Mouse (Mus musculus): Measurements from ENCODE around the gene Cbx5. TPM values are rescaled to one million over a fixed set of nuclear protein-coding genes. Genes with fewer than 3 reads are reported as not detected.
A peak's percentile ranks its signal among the peaks of the same experiment; 100 is the strongest.

Gene Cbx5
- polyA plus RNA-seq, 1 experiment from 2014 or later, result 176 TPM

DNA sequence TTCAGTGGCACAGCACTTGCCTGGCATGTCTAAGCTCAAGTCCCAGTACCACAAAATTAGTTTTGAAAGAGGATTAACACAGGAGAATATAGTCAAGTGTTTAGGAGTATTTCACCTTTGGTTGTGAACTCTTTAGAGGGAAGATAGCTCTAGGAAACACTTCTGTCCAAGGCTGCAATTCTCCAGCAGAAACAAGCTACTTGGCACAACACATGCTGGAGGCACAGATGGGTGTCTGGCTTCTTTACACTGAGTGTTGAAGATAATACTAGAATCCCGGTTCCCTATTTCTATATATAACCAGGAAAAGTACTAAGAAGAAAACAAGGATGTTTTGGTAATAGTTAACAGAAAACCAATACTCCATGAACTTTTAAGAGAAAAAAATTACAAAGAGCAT lies 42.8 kb downstream of the Cbx5 start:
- ATAC-seq (ENCODE audit: insufficient number of reproducible peaks, insufficient read depth, low FRiP score, low TSS enrichment), result no peak
- H3K27ac ChIP-seq, result no peak overlapping the region
- no peaks in the 10 kb centered on the region for H3K4me1 ChIP-seq
- no peak overlapping the region for H3K4me2 ChIP-seq (replicated peaks)
- H3K27me3 ChIP-seq, result no peaks in the 10 kb centered on the region
- peaks cover 77% of the 10 kb centered on the region for H3K36me3 ChIP-seq
- H3K4me3 ChIP-seq, result no peak overlapping the region
- H3K9ac ChIP-seq, result no peak overlapping the region
- no peaks in the 10 kb centered on the region for H3K9me3 ChIP-seq
- WGBS, result 92% methylated on average over 1 of the region's 1 CpGs

DNA sequence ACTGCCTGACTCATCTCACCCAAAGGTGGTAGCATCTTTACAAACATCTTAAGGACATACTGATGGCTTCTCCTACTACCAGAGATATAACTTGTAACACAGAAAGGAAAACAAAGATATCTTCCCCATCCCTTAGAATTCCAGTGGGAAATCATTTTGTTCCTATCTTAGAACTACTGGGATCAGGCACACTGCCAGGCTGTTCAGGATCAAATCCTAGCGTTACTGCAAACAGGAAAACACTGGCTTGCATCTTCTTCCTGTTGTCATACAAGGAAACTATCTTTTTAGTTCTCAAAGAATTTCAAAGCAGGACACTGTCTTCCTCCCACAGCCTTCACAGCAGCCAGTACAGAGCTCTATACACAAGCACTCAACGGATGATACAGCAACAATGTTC lies 46.0 kb downstream of the Cbx5 start:
- no peak overlapping the region for H3K27ac ChIP-seq
- no peak overlapping the region for H3K4me2 ChIP-seq (replicated peaks)
- ATAC-seq (ENCODE audit: insufficient number of reproducible peaks, insufficient read depth, low FRiP score, low TSS enrichment), result no peak
- no peaks in the 10 kb centered on the region for H3K27me3 ChIP-seq
- H3K4me3 ChIP-seq, result no peak overlapping the region
- H3K4me1 ChIP-seq, result no peaks in the 10 kb centered on the region
- no peak overlapping the region for H3K9ac ChIP-seq
- no peaks in the 10 kb centered on the region for H3K9me3 ChIP-seq
- H3K36me3 ChIP-seq, result peaks cover 72% of the 10 kb centered on the region
- WGBS, result 87% methylated on average over 2 of the region's 2 CpGs

DNA sequence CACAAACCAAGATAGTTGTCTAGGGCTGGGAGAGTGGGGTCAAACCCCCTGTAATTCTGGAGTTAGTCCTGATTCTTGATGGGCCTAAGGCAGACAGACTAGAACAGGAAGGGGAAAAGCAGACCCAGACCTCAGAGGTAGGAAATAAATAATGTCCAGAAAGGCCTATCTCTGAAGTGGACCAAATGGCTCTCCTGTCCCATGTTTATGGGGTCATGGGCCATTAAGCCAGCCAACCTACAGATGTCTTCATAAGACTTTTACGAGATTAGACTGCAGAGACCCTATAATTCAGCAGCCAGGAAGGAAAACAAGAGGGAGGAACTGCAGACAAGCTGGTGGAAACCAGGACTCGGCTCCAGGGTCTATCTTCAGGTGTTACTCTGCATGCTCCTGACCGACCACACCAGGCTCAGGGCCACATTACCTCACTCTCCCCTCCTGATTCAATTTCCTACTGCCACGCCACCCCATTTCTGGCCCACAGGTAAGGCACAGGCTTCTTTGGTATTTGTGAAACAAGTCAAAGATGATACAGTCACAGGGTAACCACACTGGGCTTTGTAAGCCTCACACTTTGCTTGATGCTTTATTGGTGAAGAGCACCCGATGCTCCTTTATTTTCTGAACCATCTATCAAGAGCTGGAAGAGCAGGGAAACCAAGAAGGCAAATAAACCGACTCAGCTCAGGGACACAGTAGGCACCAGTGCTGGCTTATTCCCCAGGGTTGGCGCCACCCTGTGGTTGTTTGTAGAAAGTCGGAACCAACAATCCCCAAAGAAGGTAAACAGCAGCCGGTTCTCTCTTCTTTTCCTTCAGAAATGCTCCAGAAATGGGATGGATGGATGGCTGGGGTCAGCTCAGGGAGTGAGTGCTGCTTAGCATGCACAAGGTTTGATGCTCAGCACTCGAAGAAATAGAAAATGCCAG lies 48.8 kb downstream of the Cbx5 start:
- Histone ChIP-seq H3K4me2 (replicated peaks) (no peak overlapping the region), H3K27ac (no peak overlapping the region), H3K9ac (no peak overlapping the region), H3K4me3 (no peak overlapping the region), H3K36me3 (peaks cover 45% of the 10 kb centered on the region), H3K9me3 (no peaks in the 10 kb centered on the region), H3K4me1 (no peaks in the 10 kb centered on the region), H3K27me3 (no peaks in the 10 kb centered on the region)
- 63% methylated on average over 10 of the region's 10 CpGs for whole genome bisulfite sequencing
- ATAC-seq (ENCODE audit: insufficient number of reproducible peaks, insufficient read depth, low FRiP score, low TSS enrichment), result no peak

DNA sequence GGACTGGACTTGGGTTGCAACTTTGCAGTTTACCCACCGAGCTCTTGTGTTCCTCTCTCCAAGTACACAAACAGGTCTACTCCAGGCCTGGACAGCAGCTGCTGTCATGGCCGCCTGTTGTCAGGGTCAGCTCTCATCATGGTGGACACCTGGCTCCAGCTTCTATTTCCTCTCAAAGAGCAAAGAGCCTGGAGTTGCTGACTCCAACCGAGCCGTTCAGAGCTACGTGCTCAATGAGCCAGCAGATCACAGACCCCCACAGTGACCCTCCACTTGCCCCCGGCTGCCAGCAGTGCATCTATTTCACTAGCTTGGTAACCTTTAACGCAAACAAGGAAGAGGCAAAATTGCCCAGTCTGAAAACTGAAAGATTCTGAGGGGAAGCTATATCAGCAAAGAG lies 49.5 kb downstream of the Cbx5 start:
- no peak overlapping the region for H3K27ac ChIP-seq
- no peak overlapping the region for H3K9ac ChIP-seq
- H3K36me3 ChIP-seq, result peaks cover 43% of the 10 kb centered on the region
- no peaks in the 10 kb centered on the region for H3K27me3 ChIP-seq
- H3K4me1 ChIP-seq, result no peaks in the 10 kb centered on the region
- no peak for ATAC-seq (ENCODE audit: insufficient number of reproducible peaks, insufficient read depth, low FRiP score, low TSS enrichment)
- no peak overlapping the region for H3K4me3 ChIP-seq
- H3K9me3 ChIP-seq, result no peaks in the 10 kb centered on the region
- WGBS, result 84% methylated on average over 7 of the region's 7 CpGs
- no peak overlapping the region for H3K4me2 ChIP-seq (replicated peaks)

DNA sequence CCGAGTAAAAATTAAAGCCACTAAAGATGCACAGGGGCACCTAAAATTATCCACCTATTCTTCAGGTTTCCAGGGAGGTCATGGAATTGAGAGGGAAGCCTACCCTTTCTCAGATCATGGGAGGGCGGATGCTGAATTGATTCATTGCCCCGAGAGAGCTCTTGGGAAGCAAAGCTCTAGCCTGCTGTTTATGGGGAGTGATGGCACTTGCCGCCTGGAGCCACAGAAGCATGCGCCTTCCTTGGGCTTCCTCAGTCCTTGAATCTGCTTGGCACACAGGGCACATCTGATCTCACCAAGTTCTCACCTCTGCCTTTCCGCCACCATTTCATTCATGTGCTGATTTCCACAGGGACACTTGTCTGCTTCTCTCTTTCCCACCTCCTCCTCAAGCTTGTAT lies 51.8 kb downstream of the Cbx5 start:
- Histone ChIP-seq H3K4me3 (no peak overlapping the region), H3K9me3 (no peaks in the 10 kb centered on the region), H3K27ac (no peak overlapping the region), H3K4me2 (replicated peaks) (no peak overlapping the region), H3K9ac (no peak overlapping the region), H3K36me3 (peaks cover 27% of the 10 kb centered on the region), H3K4me1 (peaks cover 12% of the 10 kb centered on the region), H3K27me3 (peaks cover 6% of the 10 kb centered on the region; the same call in 1 of the 2 replicates)
- no peak for ATAC-seq (ENCODE audit: insufficient number of reproducible peaks, insufficient read depth, low FRiP score, low TSS enrichment)
- WGBS, result 74% methylated on average over 6 of the region's 6 CpGs

DNA sequence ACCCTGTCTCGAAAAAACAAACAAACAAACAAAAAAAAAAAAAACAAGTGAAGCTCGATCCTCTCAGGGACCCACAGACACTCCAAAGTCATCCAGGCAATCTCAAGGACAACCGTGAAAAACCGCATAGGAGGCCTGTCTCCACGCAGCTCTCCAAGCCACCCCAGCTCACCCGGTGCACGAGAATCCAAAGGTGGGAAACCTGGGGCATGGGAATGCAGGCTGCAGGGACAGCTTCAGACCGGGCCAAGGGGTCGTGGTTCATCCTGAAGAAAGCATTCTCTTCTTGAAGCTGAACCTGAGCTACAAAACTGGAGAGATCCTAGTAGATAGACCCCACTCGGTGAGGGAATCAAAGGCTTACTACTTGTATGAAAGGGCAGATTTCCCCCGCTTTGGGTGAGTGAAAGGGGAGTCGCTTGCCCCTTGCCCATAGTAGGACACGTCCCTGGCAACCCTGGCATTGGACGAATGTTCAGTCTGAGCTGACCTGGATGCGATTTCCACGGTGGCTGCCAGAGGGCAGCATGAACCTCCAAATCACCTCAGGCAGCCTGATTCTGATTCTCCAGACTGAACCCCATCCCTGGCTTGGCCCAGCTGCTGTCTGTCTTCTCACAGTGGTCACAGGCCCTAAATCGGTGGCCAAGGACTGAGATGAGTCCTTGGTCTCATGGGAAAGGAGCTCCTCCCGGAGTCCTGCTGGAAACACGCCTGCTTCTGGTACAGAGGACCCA lies 54.0 kb downstream of the Cbx5 start:
- H3K4me2 ChIP-seq (replicated peaks), result no peak overlapping the region
- no peak overlapping the region for H3K9ac ChIP-seq
- peaks cover 21% of the 10 kb centered on the region for H3K27me3 ChIP-seq
- no peak for ATAC-seq (ENCODE audit: insufficient number of reproducible peaks, insufficient read depth, low FRiP score, low TSS enrichment)
- no peaks in the 10 kb centered on the region for H3K9me3 ChIP-seq
- WGBS, result 53% methylated on average over 19 of the region's 19 CpGs
- H3K36me3 ChIP-seq, result peaks cover 8% of the 10 kb centered on the region
- no peak overlapping the region for H3K27ac ChIP-seq
- no peak overlapping the region for H3K4me3 ChIP-seq
- peaks cover 18% of the 10 kb centered on the region for H3K4me1 ChIP-seq

DNA sequence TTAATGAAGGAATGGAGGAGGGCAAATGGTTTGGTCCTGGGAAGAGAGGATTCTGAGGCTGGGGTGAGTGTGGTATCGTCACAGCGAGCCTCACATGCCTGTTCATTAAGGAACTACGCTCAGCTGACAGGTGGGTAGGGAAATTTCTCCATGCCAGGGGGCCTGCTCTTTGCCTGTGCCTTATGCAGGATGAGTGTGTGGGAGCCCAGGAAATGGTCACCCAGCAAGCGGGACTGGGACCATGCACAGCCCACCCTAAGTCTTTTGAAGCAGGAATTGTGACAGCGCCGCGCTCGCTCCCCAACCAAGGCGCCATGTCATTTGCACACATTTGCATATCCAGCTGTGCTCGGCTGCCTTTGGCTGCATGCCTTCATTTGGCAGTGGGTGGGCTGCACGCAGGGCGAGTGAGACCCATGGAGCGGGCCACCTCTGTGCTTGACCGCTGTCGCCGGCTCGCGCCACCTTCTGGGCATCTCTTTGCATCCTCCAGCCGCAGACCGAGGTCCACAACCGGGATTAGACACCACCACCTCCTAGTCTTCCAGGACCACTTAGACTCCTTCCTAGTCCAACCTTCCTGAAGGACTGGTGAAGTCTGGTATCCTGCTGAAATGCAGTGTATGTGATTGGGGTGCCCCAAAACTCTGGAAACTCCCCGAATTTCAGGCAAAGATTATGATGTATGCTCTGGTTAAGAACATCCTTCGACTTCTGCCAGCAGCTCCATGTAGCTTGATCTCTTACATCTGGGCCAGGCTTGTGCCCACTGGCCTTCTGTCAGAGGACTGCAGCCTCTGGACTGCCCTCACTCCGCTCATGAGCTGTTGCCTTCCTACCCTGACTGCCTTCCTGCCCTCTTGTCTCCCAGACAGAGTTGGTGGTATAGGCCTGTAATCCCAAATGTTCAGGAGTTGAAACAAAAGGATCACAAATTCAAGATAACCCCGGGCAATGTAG lies 55.7 kb downstream of the Cbx5 start:
- H3K27ac ChIP-seq, result no peak overlapping the region
- ATAC-seq (ENCODE audit: insufficient number of reproducible peaks, insufficient read depth, low FRiP score, low TSS enrichment), result no peak
- WGBS, result 12% methylated on average over 25 of the region's 25 CpGs
- H3K9me3 ChIP-seq, result no peaks in the 10 kb centered on the region
- peak overlapping the region; percentile 55 for H3K4me2 ChIP-seq (replicated peaks)
- peak overlapping the region; percentile 2; the same call in 1 of the 2 replicates for H3K4me3 ChIP-seq
- no peak overlapping the region for H3K9ac ChIP-seq
- peaks cover 37% of the 10 kb centered on the region for H3K27me3 ChIP-seq
- H3K4me1 ChIP-seq, result peaks cover 18% of the 10 kb centered on the region
- H3K36me3 ChIP-seq, result no peaks in the 10 kb centered on the region

DNA sequence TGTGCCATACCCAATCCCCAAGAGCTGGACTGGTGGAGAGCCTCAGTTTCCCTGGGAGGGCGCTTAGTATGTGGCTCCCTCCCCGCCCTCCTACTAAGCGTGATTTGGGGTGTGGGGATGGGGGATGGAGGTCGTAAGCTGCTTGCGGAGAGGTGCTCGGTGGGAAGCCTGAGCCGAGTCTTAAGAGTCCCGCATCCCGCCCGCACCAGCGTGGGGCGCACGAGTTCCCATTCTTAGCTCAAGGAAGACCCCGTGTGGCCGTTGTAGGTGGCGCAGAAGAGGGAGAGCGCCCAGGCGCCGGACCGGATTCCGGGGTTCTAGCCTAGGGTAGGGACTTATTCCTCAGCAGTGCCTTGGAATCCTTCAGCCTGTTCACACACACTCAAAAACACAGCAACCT lies 56.5 kb downstream of the Cbx5 start:
- Histone ChIP-seq H3K27me3 (peaks cover 45% of the 10 kb centered on the region), H3K4me2 (replicated peaks) (peak overlapping the region; percentile 55), H3K36me3 (no peaks in the 10 kb centered on the region), H3K4me3 (peak overlapping the region; percentile 16; the same call in 1 of the 2 replicates), H3K9me3 (no peaks in the 10 kb centered on the region), H3K27ac (no peak overlapping the region), H3K9ac (no peak overlapping the region), H3K4me1 (peaks cover 18% of the 10 kb centered on the region)
- WGBS, result under 1% methylated on average over 21 of the region's 21 CpGs
- no peak for ATAC-seq (ENCODE audit: insufficient number of reproducible peaks, insufficient read depth, low FRiP score, low TSS enrichment)

DNA sequence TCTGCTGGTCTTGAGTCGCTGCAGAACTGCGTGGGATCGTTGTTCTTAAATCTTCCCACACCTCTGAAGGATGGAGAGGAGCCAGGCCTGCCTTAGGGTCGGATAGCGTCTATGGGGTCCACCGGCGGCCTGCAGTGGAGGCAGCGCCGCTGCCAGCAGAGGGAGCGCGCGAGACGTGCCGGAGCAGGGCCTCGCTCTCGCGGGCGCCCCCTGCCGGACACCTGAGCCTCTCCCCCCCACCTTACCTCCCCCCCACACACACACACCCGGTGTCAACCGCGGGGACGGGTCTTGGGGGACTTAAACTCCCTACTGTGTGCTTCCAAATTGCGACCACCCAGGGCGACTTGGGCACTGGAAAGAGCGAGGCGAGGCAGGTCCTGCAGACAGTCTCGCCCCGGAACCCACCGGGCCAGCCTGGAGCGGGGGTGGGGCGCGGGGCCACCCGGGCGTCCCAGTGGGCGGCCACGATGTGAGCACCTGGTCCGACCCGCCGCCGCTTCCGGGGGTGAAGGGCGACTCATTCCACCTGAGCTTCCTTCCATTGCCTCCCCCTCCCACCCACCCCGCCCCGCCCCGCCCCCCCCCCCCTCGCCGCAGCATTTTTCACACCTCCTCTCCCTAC lies 57.3 kb downstream of the Cbx5 start:
- Histone ChIP-seq H3K9ac (peak overlapping the region; percentile 1; the same call in 1 of the 2 replicates), H3K4me1 (peaks cover 23% of the 10 kb centered on the region), H3K27me3 (peaks cover 52% of the 10 kb centered on the region), H3K9me3 (no peaks in the 10 kb centered on the region), H3K36me3 (no peaks in the 10 kb centered on the region), H3K4me3 (peak overlapping the region; percentile 28), H3K27ac (no peak overlapping the region), H3K4me2 (replicated peaks) (peak overlapping the region; percentile 55)
- ATAC-seq (ENCODE audit: insufficient number of reproducible peaks, insufficient read depth, low FRiP score, low TSS enrichment), result 0 out of 2 replicates have a peak, but pooled peaks have one; percentile 31
- WGBS, result 2% methylated on average over 34 of the region's 48 CpGs

DNA sequence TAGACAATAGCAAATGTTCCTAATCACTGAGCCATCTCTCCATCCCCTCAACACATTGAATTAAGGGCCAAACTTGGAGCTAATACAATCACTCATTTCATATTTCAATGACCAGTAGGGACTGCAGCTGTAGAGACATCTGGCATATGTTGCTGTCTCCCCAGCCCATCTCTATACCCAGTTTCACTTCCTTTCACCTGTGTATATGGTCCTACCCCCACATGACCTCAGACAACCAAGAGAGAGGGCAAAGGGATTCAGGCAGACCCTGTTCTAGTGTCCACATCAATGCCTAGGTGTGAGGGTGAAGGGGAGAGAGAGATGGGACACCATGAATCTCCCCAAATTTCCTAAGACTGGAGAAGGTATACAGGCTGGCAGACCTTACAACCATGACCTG lies 59.2 kb downstream of the Cbx5 start:
- peaks cover 71% of the 10 kb centered on the region for H3K27me3 ChIP-seq
- H3K4me1 ChIP-seq, result peaks cover 23% of the 10 kb centered on the region

DNA sequence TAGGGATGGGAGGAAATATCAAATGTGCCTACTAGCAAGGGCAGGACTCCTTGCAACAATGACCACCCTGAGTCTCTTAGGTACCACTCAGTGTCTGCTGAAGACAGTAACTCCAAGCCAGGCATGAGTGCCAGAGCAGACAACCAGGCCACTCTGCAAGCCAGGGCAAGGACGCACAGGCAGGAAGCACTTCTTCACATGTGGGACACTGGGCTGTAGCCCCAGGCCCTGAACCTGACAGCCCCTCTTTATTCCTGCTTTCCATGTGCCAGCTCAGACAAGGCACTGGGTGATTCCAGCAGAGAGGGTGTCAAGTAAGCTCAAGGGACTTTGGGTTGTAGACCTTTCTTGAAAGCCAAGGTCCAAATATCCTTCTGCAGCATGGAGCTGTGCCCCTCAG lies 60.8 kb downstream of the Cbx5 start:
- Histone ChIP-seq H3K9me3 (no peaks in the 10 kb centered on the region), H3K36me3 (no peaks in the 10 kb centered on the region), H3K27ac (no peak overlapping the region), H3K4me1 (peaks cover 21% of the 10 kb centered on the region), H3K4me3 (no peak overlapping the region), H3K4me2 (replicated peaks) (no peak overlapping the region), H3K9ac (no peak overlapping the region), H3K27me3 (peaks cover 87% of the 10 kb centered on the region)
- ATAC-seq (ENCODE audit: insufficient number of reproducible peaks, insufficient read depth, low FRiP score, low TSS enrichment), result no peak
- 52% methylated on average over 1 of the region's 1 CpGs for WGBS

More for the DNA sequence above, 59.2 kb downstream of the Cbx5 start:
- Histone ChIP-seq H3K9ac (no peak overlapping the region), H3K4me2 (replicated peaks) (no peak overlapping the region), H3K9me3 (no peaks in the 10 kb centered on the region), H3K36me3 (no peaks in the 10 kb centered on the region), H3K4me3 (no peak overlapping the region), H3K27ac (no peak overlapping the region)
- ATAC-seq (ENCODE audit: insufficient number of reproducible peaks, insufficient read depth, low FRiP score, low TSS enrichment), result no peak

Measured in embryonic facial prominence, embryonic 12.5 days (tissue).